Comparison of ENCODE assay signal across 10 mouse cellular contexts in genomic region chr5:65900862-65901265, GRCm38 (mm10). TPM values are rescaled to one million over a fixed set of nuclear protein-coding genes. Genes with fewer than 3 reads are reported as not detected.
DNase-seq lines count a peak whose midpoint lies in the region; ATAC-seq and TF ChIP-seq lines count a peak whose summit lies in the region.
"Had no signal": no experiment of that assay in that cellular context is flagged by ENCODE, and none has a peak within 500 bp of the region (broad histone marks: within the 10 kb centered on the region; RNA-seq: fewer than 3 reads in every experiment).

No protein-coding gene starts in this region.

- H3K27me3 ChIP-seq in embryonic facial prominence, embryonic 12.5 days, result no peaks in the 10 kb centered on the region
- H3K27me3 ChIP-seq in embryonic facial prominence, embryonic 10.5 days (replicated peaks; ENCODE audit: low read depth, poor library complexity, severe bottlenecking), result no peaks in the 10 kb centered on the region
- H3K27me3 ChIP-seq in embryonic facial prominence, embryonic 15.5 days, result no peaks in the 10 kb centered on the region
- H3K27me3 ChIP-seq in limb, embryonic 13.5 days, result no peaks in the 10 kb centered on the region
- H3K27me3 ChIP-seq in spleen, adult 2 months (ENCODE audit: control insufficient read depth, insufficient read depth, low read length), result no peaks in the 10 kb centered on the region

- no peak for DNase-seq in embryonic facial prominence, embryonic 10.5 days (ENCODE audit: low spot score)
- DNase-seq in 3T3-L1 (ENCODE audit: low read depth, low spot score), result peak; percentile 10
- peak; percentile 38 to 50 for DNase-seq in spleen, adult 2 months (ENCODE audit: low read depth in 1 of 2, low spot score in 2 of 2)
- DNase-seq in right cerebral cortex, adult 18-20 months, result no peak
- DNase-seq in gastrocnemius, adult 18-20 months (ENCODE audit: low spot score), result no peak

- H3K9me3 ChIP-seq in embryonic facial prominence, embryonic 12.5 days, result peaks cover 16% of the 10 kb centered on the region; the same call in 1 of the 2 replicates
- H3K9me3 ChIP-seq in embryonic facial prominence, embryonic 10.5 days, result peaks cover 28% of the 10 kb centered on the region
- peaks cover 4% of the 10 kb centered on the region; the same call in 1 of the 2 replicates for H3K9me3 ChIP-seq in embryonic facial prominence, embryonic 15.5 days (replicated peaks)
- peaks cover 23% of the 10 kb centered on the region for H3K9me3 ChIP-seq in limb, embryonic 13.5 days

- 66% methylated on average over 7 of the region's 7 CpGs for WGBS in embryonic facial prominence, embryonic 12.5 days
- WGBS in embryonic facial prominence, embryonic 10.5 days, result 78% methylated on average over 7 of the region's 7 CpGs
- 46% methylated on average over 7 of the region's 7 CpGs for WGBS in embryonic facial prominence, embryonic 15.5 days
- 46% methylated on average over 7 of the region's 7 CpGs for WGBS in limb, embryonic 13.5 days
- 3% methylated on average over 7 of the region's 7 CpGs for WGBS in spleen, adult 2 months

- no peak overlapping the region for H3K4me3 ChIP-seq in embryonic facial prominence, embryonic 12.5 days
- H3K4me3 ChIP-seq in embryonic facial prominence, embryonic 10.5 days, result no peak overlapping the region
- no peak overlapping the region for H3K4me3 ChIP-seq in embryonic facial prominence, embryonic 15.5 days (replicated peaks)
- H3K4me3 ChIP-seq in limb, embryonic 13.5 days, result no peak overlapping the region
- H3K4me3 ChIP-seq in spleen, adult 2 months (ENCODE audit: extremely low read depth, insufficient read depth, insufficient read length), result no peak overlapping the region

- H3K9ac ChIP-seq in embryonic facial prominence, embryonic 12.5 days, result no peak overlapping the region
- no peak overlapping the region for H3K9ac ChIP-seq in embryonic facial prominence, embryonic 15.5 days
- H3K9ac ChIP-seq in limb, embryonic 13.5 days, result no peak overlapping the region

- H3K27ac ChIP-seq in embryonic facial prominence, embryonic 12.5 days, result no peak overlapping the region
- H3K27ac ChIP-seq in embryonic facial prominence, embryonic 10.5 days (replicated peaks), result no peak overlapping the region
- H3K27ac ChIP-seq in embryonic facial prominence, embryonic 15.5 days (replicated peaks), result no peak overlapping the region
- no peak overlapping the region for H3K27ac ChIP-seq in limb, embryonic 13.5 days
- H3K27ac ChIP-seq in spleen, adult 2 months (ENCODE audit: insufficient read depth, low read length), result peak overlapping the region; percentile 17; the same call in 1 of the 2 replicates

- no peak for TF ChIP-seq CTCF in spleen, adult 2 months (IDR thresholded peaks at IDR 0.05; ENCODE audit: extremely low read depth, insufficient read depth, insufficient read length, insufficient replicate concordance)

- H3K36me3 ChIP-seq in embryonic facial prominence, embryonic 12.5 days, result no peaks in the 10 kb centered on the region
- no peaks in the 10 kb centered on the region for H3K36me3 ChIP-seq in embryonic facial prominence, embryonic 10.5 days (replicated peaks)
- no peaks in the 10 kb centered on the region for H3K36me3 ChIP-seq in embryonic facial prominence, embryonic 15.5 days
- H3K36me3 ChIP-seq in limb, embryonic 13.5 days, result no peaks in the 10 kb centered on the region
- H3K36me3 ChIP-seq in spleen, adult 2 months (ENCODE audit: control insufficient read depth, insufficient read depth, low read length), result peaks cover 3% of the 10 kb centered on the region

- 0 out of 2 replicates have a peak, but pooled peaks have one; percentile 15 for ATAC-seq in embryonic facial prominence, embryonic 12.5 days (ENCODE audit: insufficient number of reproducible peaks, insufficient read depth, low FRiP score, low TSS enrichment)
- 0 out of 2 replicates have a peak, but pooled peaks have one; percentile 34 for ATAC-seq in embryonic facial prominence, embryonic 15.5 days (ENCODE audit: insufficient number of reproducible peaks, low FRiP score, low TSS enrichment, low read depth)
- peak; percentile 57; the same call in 1 of the 2 replicates for ATAC-seq in limb, embryonic 13.5 days (ENCODE audit: low FRiP score, low read depth)

- no peak for TF ChIP-seq POLR2A in spleen, adult 2 months (IDR thresholded peaks at IDR 0.05; ENCODE audit: low read depth, low read length)

- H3K4me1 ChIP-seq in embryonic facial prominence, embryonic 12.5 days, result 0 out of 2 replicates have a peak, but pooled peaks cover 6% of the 10 kb centered on the region
- no peaks in the 10 kb centered on the region for H3K4me1 ChIP-seq in embryonic facial prominence, embryonic 10.5 days
- peaks cover 6% of the 10 kb centered on the region; the same call in 1 of the 2 replicates for H3K4me1 ChIP-seq in embryonic facial prominence, embryonic 15.5 days
- peaks cover 6% of the 10 kb centered on the region; the same call in 1 of the 2 replicates for H3K4me1 ChIP-seq in limb, embryonic 13.5 days
- peaks cover 23% of the 10 kb centered on the region for H3K4me1 ChIP-seq in spleen, adult 2 months (ENCODE audit: control insufficient read depth, insufficient read depth, insufficient read length)

- H3K4me2 ChIP-seq in embryonic facial prominence, embryonic 12.5 days (replicated peaks), result no peak overlapping the region
- H3K4me2 ChIP-seq in embryonic facial prominence, embryonic 15.5 days (replicated peaks), result no peak overlapping the region
- no peak overlapping the region for H3K4me2 ChIP-seq in limb, embryonic 13.5 days (replicated peaks)

RNA-seq across cellular contexts. Expression of gene Chrna9, which starts 33.9 kb away (rescaled TPM):
- 0.46 and 1.1 TPM in 2 replicates for polyA plus RNA-seq in embryonic facial prominence, embryonic 12.5 days (2016; fragmentation: Nextera tagmentation; extraction: Ambion mirVana)
- 0.29 and 0.94 TPM in 2 replicates for polyA plus RNA-seq in embryonic facial prominence, embryonic 10.5 days (2016; fragmentation: Nextera tagmentation; extraction: Ambion mirVana)
- polyA plus RNA-seq in embryonic facial prominence, embryonic 15.5 days (2015; fragmentation: Nextera tagmentation; extraction: Ambion mirVana), result 0.80 TPM in 1 of 2 replicates, not detected in the other
- 0.70 and 0.77 TPM in 2 replicates for polyA plus RNA-seq in limb, embryonic 13.5 days (2015; fragmentation: Nextera tagmentation; extraction: Ambion mirVana)
- polyA plus RNA-seq in spleen, adult 2 months (2012; rRNA removed), result 0.54 TPM in 1 of 2 replicates, not detected in the other
- total RNA-seq in gastrocnemius, adult 18-20 months (2021), result 1 to 10 TPM; 1.9 to 8.2 TPM
- polyA plus RNA-seq: C2C12; neural tube, embryonic 14.5 days had no signal

RNA-seq across cellular contexts. Expression of gene Rhoh, which starts 39.9 kb away (rescaled TPM):
- polyA plus RNA-seq in embryonic facial prominence, embryonic 12.5 days (2016; fragmentation: Nextera tagmentation; extraction: Ambion mirVana), result 0.65 and 0.84 TPM in 2 replicates
- 0.34 and 0.44 TPM in 2 replicates for polyA plus RNA-seq in embryonic facial prominence, embryonic 10.5 days (2016; fragmentation: Nextera tagmentation; extraction: Ambion mirVana)
- polyA plus RNA-seq in embryonic facial prominence, embryonic 15.5 days (2015; fragmentation: Nextera tagmentation; extraction: Ambion mirVana), result 1.8 and 2.2 TPM in 2 replicates
- polyA plus RNA-seq in limb, embryonic 13.5 days (2015; fragmentation: Nextera tagmentation; extraction: Ambion mirVana), result 0.93 and 1.1 TPM in 2 replicates
- 28.0 and 33.6 TPM in 2 replicates for polyA plus RNA-seq in spleen, adult 2 months (2012; rRNA removed)
- total RNA-seq in gastrocnemius, adult 18-20 months (2021), result under 1 TPM; 0.23 to 0.26 TPM
- polyA plus RNA-seq: C2C12 had no signal

Comparison
In these comparisons a context has a peak if more than half of its experiments do, and no peak if none do; other contexts are left out.
1. DNase-seq: peak in 3T3-L1 (single experiment) and spleen, adult 2 months (2 of 2); none in embryonic facial prominence, embryonic 10.5 days (single experiment), right cerebral cortex, adult 18-20 months (single experiment) and gastrocnemius, adult 18-20 months (single experiment).
2. Peak in every context shown above with its lines, with median percentiles within 50 percentile points of each other: ATAC-seq.